Mouse (Mus musculus) left cerebral cortex, postnatal 4 days (tissue): ENCODE measurements around the gene Dcst2. TPM values are rescaled to one million over a fixed set of nuclear protein-coding genes. Genes with fewer than 3 reads are reported as not detected.

Experiments used
- total RNA-seq, 2 experiments: library from RNA; stranded (reverse); gene quantifications; 2 replicates each; pipeline ENCODE4 v1.2.3; 2021

Gene Dcst2
- total RNA-seq, 2 experiments from 2014 or later: 0.74 to 0.92 TPM

Other genes with a start within 250 kb of the Dcst2 start
- gene Pklr, start 225.8 kb upstream of the Dcst2 start, total RNA-seq: under 1 TPM; 0.14 to 0.66 TPM
- gene Hcn3, start 201.8 kb upstream of the Dcst2 start, total RNA-seq: 10 to 100 TPM; 68.6 to 73.1 TPM
- gene Clk2, start 197.2 kb upstream of the Dcst2 start, total RNA-seq: 10 to 100 TPM; 53.8 to 56.6 TPM
- 10 to 100 TPM; 85.3 to 89.7 TPM for gene Scamp3, start 184.5 kb upstream of the Dcst2 start, total RNA-seq
- 10 to 100 TPM; 51.4 to 56.2 TPM for gene Fam189b, start 178.8 kb upstream of the Dcst2 start, total RNA-seq
- 10 to 100 TPM; 61.3 to 62.2 TPM for gene Gba, start 159.0 kb upstream of the Dcst2 start, total RNA-seq
- gene Thbs3, start 146.8 kb upstream of the Dcst2 start, total RNA-seq: 100 to 1,000 TPM in 1 of 2 experiments, 10 to 100 TPM in 1; 99.0 to 109 TPM
- gene Mtx1, start 134.9 kb upstream of the Dcst2 start, total RNA-seq: 100 to 1,000 TPM in 1 of 2 experiments, 10 to 100 TPM in 1; 99.1 to 106 TPM
- 1 to 10 TPM; 1.0 to 2.0 TPM for gene Muc1, start 132.9 kb upstream of the Dcst2 start, total RNA-seq
- gene Krtcap2, start 116.0 kb upstream of the Dcst2 start, total RNA-seq: 100 to 1,000 TPM in 1 of 2 experiments, 10 to 100 TPM in 1; 86.2 to 106 TPM
- gene Trim46, start 115.7 kb upstream of the Dcst2 start, total RNA-seq: 100 to 1,000 TPM; 128 to 133 TPM
- 10 to 100 TPM; 54.0 to 59.7 TPM for gene Dpm3, start 102.6 kb upstream of the Dcst2 start, total RNA-seq
- 10 to 100 TPM; 17.3 to 21.3 TPM for gene Slc50a1, start 91.4 kb upstream of the Dcst2 start, total RNA-seq
- 1 to 10 TPM; 5.0 to 6.4 TPM for gene Efna1, start 80.8 kb upstream of the Dcst2 start, total RNA-seq
- 10 to 100 TPM; 64.7 to 66.2 TPM for gene Efna3, start 39.0 kb upstream of the Dcst2 start, total RNA-seq
- gene Efna4, start 23.9 kb upstream of the Dcst2 start, total RNA-seq: 1 to 10 TPM; 5.7 to 7.4 TPM
- 10 to 100 TPM; 84.1 to 91.0 TPM for gene Adam15, start 12.0 kb upstream of the Dcst2 start, total RNA-seq
- under 1 TPM; 0.22 to 0.97 TPM for gene Dcst1, start 3.3 kb downstream of the Dcst2 start, total RNA-seq
- gene Zbtb7b, start 32.8 kb downstream of the Dcst2 start, total RNA-seq: 1 to 10 TPM; 3.3 to 3.8 TPM
- 1 to 10 TPM in 1 of 2 experiments, under 1 TPM in 1; 0.54 to 4.5 TPM for gene Lenep, start 40.8 kb downstream of the Dcst2 start, total RNA-seq
- 10 to 100 TPM; 27.6 to 28.3 TPM for gene Flad1, start 49.9 kb downstream of the Dcst2 start, total RNA-seq
- gene Cks1b, start 56.4 kb downstream of the Dcst2 start, total RNA-seq: 10 to 100 TPM; 19.6 to 22.3 TPM
- gene Shc1, start 56.5 kb downstream of the Dcst2 start, total RNA-seq: 10 to 100 TPM; 13.8 to 14.5 TPM
- 10 to 100 TPM; 53.3 to 60.2 TPM for gene Pygo2, start 68.2 kb downstream of the Dcst2 start, total RNA-seq
- 10 to 100 TPM; 17.1 to 17.5 TPM for gene Pbxip1, start 74.7 kb downstream of the Dcst2 start, total RNA-seq
- 10 to 100 TPM; 43.7 to 53.4 TPM for gene Pmvk, start 92.6 kb downstream of the Dcst2 start, total RNA-seq
- 10 to 100 TPM; 19.5 to 20.7 TPM for gene Kcnn3, start 158.2 kb downstream of the Dcst2 start, total RNA-seq